24 mouse cellular contexts compared by ENCODE assay signal in the genomic region with DNA sequence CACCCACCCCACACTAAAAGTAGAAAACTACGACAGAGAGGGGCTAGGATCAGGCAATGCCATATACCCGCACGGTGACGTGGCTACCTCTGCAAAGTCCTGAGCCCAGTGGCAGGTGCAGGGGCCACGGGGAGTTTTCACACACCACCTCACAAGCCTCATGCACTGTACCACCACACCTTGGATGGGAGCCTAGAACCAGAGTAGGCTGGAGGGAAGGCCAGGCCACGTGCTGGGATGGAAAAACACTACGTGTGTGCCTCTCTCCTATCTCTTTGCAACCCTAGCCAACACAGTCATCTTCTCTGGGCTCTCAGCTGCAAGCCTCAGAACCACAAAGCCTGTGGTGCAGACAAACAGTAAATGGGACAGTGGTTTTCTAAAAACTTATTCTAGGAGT. TPM values are rescaled to one million over a fixed set of nuclear protein-coding genes. Genes with fewer than 3 reads are reported as not detected.
DNase-seq lines count a peak whose midpoint lies in the region; ATAC-seq and TF ChIP-seq lines count a peak whose summit lies in the region.
"Had no signal": no experiment of that assay in that cellular context is flagged by ENCODE, and none has a peak within 500 bp of the region (broad histone marks: within the 10 kb centered on the region; RNA-seq: fewer than 3 reads in every experiment).

No protein-coding gene starts in this region.

- H3K27ac ChIP-seq in heart, embryonic 11.5 days (ENCODE audit: low read depth, low read length), result no peak overlapping the region
- H3K27ac ChIP-seq in cerebellum, adult 2 months (ENCODE audit: insufficient read depth, low read length), result no peak overlapping the region
- H3K27ac ChIP-seq in kidney, embryonic 16.5 days (ENCODE audit: low read length), result no peak overlapping the region
- H3K27ac ChIP-seq: forebrain, embryonic 10.5 days; heart, adult 2 months; kidney, embryonic 15.5 days; liver, embryonic 14.5 days; midbrain, embryonic 13.5 days; neural tube, embryonic 13.5 days; stomach, postnatal 0 days had no signal

- no peak overlapping the region for H3K4me2 ChIP-seq in heart, embryonic 11.5 days
- H3K4me2 ChIP-seq in kidney, embryonic 16.5 days (replicated peaks; ENCODE audit: low read depth, low read length), result no peak overlapping the region
- H3K4me2 ChIP-seq: kidney, embryonic 15.5 days; midbrain, embryonic 13.5 days; neural tube, embryonic 13.5 days had no signal

- peak; percentile 54 to 57 for DNase-seq in adrenal gland, adult (ENCODE audit: inconsistent age in 2 of 2, low spot score in 1 of 2)
- no peak for DNase-seq in adrenal gland, postnatal 10 days
- DNase-seq in heart, adult 9 months (ENCODE audit: low spot score in 2 of 2), result peak; percentile 27 to 58
- peak; percentile 80 to 88 for DNase-seq in cerebellum, adult 2 months
- DNase-seq in cerebellum, postnatal 36 days, result peak; percentile 60 to 67
- no peak for DNase-seq in urinary bladder, postnatal 10 days (ENCODE audit: low spot score)
- DNase-seq: gastrocnemius, postnatal 10 days; right cerebral cortex, adult 18-20 months had no signal

- no peak for ATAC-seq in heart, embryonic 11.5 days (replicated peaks; ENCODE audit: insufficient number of reproducible peaks, low FRiP score, low TSS enrichment)
- ATAC-seq in kidney, embryonic 16.5 days (ENCODE audit: low FRiP score, low TSS enrichment), result no peak
- ATAC-seq: activated CD4-positive, CD25-positive, alpha-beta regulatory T cell, adult 4 months; CD4-positive, CD25-positive, alpha-beta regulatory T cell, adult 4 months; hindbrain, embryonic 16.5 days; lung, postnatal 0 days; midbrain, embryonic 13.5 days; Patski had no signal

- no peaks in the 10 kb centered on the region for H3K9me3 ChIP-seq in heart, embryonic 11.5 days (replicated peaks; ENCODE audit: control insufficient read depth, low read length)
- no peaks in the 10 kb centered on the region for H3K9me3 ChIP-seq in kidney, embryonic 16.5 days (ENCODE audit: low read length)
- H3K9me3 ChIP-seq: forebrain, embryonic 10.5 days; kidney, embryonic 15.5 days; midbrain, embryonic 13.5 days; neural tube, embryonic 13.5 days had no signal

- H3K9ac ChIP-seq in heart, embryonic 11.5 days (ENCODE audit: low read depth, low read length), result no peak overlapping the region
- H3K9ac ChIP-seq in kidney, embryonic 16.5 days (replicated peaks; ENCODE audit: low read length), result no peak overlapping the region
- H3K9ac ChIP-seq: kidney, embryonic 15.5 days; liver, embryonic 14.5 days; midbrain, embryonic 13.5 days; neural tube, embryonic 13.5 days had no signal

- WGBS in heart, embryonic 11.5 days (ENCODE audit: insufficient replicate concordance), result 89% methylated on average over 7 of the region's 7 CpGs
- 21% methylated on average over 7 of the region's 7 CpGs for whole genome bisulfite sequencing in cerebellum, adult 2 months
- WGBS in kidney, embryonic 16.5 days, result 95% methylated on average over 7 of the region's 7 CpGs

- no peak overlapping the region for H3K4me3 ChIP-seq in heart, embryonic 11.5 days (ENCODE audit: low read depth, low read length)
- no peak overlapping the region for H3K4me3 ChIP-seq in cerebellum, adult 2 months (replicated peaks; ENCODE audit: insufficient read depth, low read depth, low read length)
- no peak overlapping the region for H3K4me3 ChIP-seq in kidney, embryonic 16.5 days (ENCODE audit: low read length)
- H3K4me3 ChIP-seq: forebrain, embryonic 10.5 days; heart, adult 2 months; kidney, embryonic 15.5 days; midbrain, embryonic 13.5 days; neural tube, embryonic 13.5 days had no signal

- H3K36me3 ChIP-seq in heart, embryonic 11.5 days (ENCODE audit: control insufficient read depth, insufficient read depth, low read length), result peaks cover 2% of the 10 kb centered on the region
- H3K36me3 ChIP-seq in kidney, embryonic 16.5 days (ENCODE audit: insufficient read depth, low read length), result peaks cover 23% of the 10 kb centered on the region

- H3K27me3 ChIP-seq in heart, embryonic 11.5 days (ENCODE audit: control insufficient read depth, insufficient read depth, low read length), result no peaks in the 10 kb centered on the region
- H3K27me3 ChIP-seq in cerebellum, adult 2 months (ENCODE audit: control insufficient read depth, insufficient read depth, low read length), result no peaks in the 10 kb centered on the region
- no peaks in the 10 kb centered on the region for H3K27me3 ChIP-seq in kidney, embryonic 16.5 days (ENCODE audit: insufficient read depth, low read length)
- H3K27me3 ChIP-seq: kidney, embryonic 15.5 days; midbrain, embryonic 13.5 days; neural tube, embryonic 13.5 days; Patski had no signal

- no peaks in the 10 kb centered on the region for H3K4me1 ChIP-seq in heart, embryonic 11.5 days (ENCODE audit: control insufficient read depth, insufficient read depth, low read length)
- peaks cover 23% of the 10 kb centered on the region for H3K4me1 ChIP-seq in cerebellum, adult 2 months (ENCODE audit: control insufficient read depth, insufficient read depth, low read length)
- no peaks in the 10 kb centered on the region for H3K4me1 ChIP-seq in kidney, embryonic 16.5 days (ENCODE audit: insufficient read depth, low read length)
- H3K4me1 ChIP-seq: midbrain, embryonic 13.5 days; neural tube, embryonic 13.5 days had no signal

- no peak for TF ChIP-seq CTCF in cerebellum, adult 2 months (IDR thresholded peaks at IDR 0.05; ENCODE audit: borderline replicate concordance, insufficient read depth, low read depth, low read length)

- TF ChIP-seq POLR2A in cerebellum, adult 2 months (IDR thresholded peaks at IDR 0.05; ENCODE audit: borderline replicate concordance, insufficient read depth, low read length), result no peak

RNA-seq across cellular contexts. Expression of gene Slc37a3, which starts 46.5 kb away (rescaled TPM):
- 10 to 100 TPM; 35.4 to 38.9 TPM for total RNA-seq in adrenal gland, postnatal 10 days (2021)
- 34.5 and 43.5 TPM in 2 replicates for polyA plus RNA-seq in heart, embryonic 11.5 days (2014; fragmentation: Nextera tagmentation; extraction: Ambion mirVana)
- 26.2 and 27.8 TPM in 2 replicates for polyA plus RNA-seq in cerebellum, adult 2 months (2012; rRNA removed)
- polyA plus RNA-seq in kidney, embryonic 16.5 days (2015; fragmentation: Nextera tagmentation; extraction: Ambion mirVana), result 57.7 and 57.8 TPM in 2 replicates

RNA-seq across cellular contexts. Expression of gene Rab19, which starts 50.0 kb away (rescaled TPM):
- total RNA-seq in adrenal gland, postnatal 10 days (2021), result 1 to 10 TPM; 1.4 to 1.5 TPM
- 0.64 and 0.96 TPM in 2 replicates for polyA plus RNA-seq in heart, embryonic 11.5 days (2014; fragmentation: Nextera tagmentation; extraction: Ambion mirVana)
- 0.15 and 0.21 TPM in 2 replicates for polyA plus RNA-seq in cerebellum, adult 2 months (2012; rRNA removed)
- 2.2 and 2.9 TPM in 2 replicates for polyA plus RNA-seq in kidney, embryonic 16.5 days (2015; fragmentation: Nextera tagmentation; extraction: Ambion mirVana)
- total RNA-seq: layer of hippocampus, postnatal 25 days; left cerebral cortex, postnatal 14 days had no signal
- polyA plus RNA-seq: neural tube, embryonic 13.5 days had no signal

Comparison
In these comparisons a context has a peak if more than half of its experiments do, and no peak if none do; other contexts are left out.
1. DNase-seq: peak in adrenal gland, adult (2 of 2), heart, adult 9 months (2 of 2), cerebellum, adult 2 months (2 of 2) and cerebellum, postnatal 36 days (2 of 2); none in adrenal gland, postnatal 10 days (single experiment) and urinary bladder, postnatal 10 days (single experiment).